Mouse (Mus musculus) monocyte, adult 2 months (primary cell): ENCODE data around the gene Zfyve27.

Source experiments
- DNase-seq, 2 experiments: peaks; one replicate each; pipeline ENCODE4 v3.0.0; 2022; ENCODE audit warnings: low spot score in 2 of 2, low read depth in 1 of 2

Zfyve27 gene

GRCm38 (mm10) chr19:42170025-42170969 is 6.5 kb downstream of the Zfyve27 start:
- DNase-seq: peak; percentile 56 to 83

GRCm38 (mm10) chr19:42176841-42177240 is 13.1 kb downstream of the Zfyve27 start:
- DNase-seq: no peak

- DNase-seq: no peak
Measured at GRCm38 (mm10) chr19:42177461-42177860, 13.7 kb downstream of the Zfyve27 start.

- no peak for DNase-seq
Measured at GRCm38 (mm10) chr19:42179356-42179755, 15.6 kb downstream of the Zfyve27 start.

GRCm38 (mm10) chr19:42182673-42183072 is 18.9 kb downstream of the Zfyve27 start:
- no peak for DNase-seq

GRCm38 (mm10) chr19:42189735-42190134 is 26.0 kb downstream of the Zfyve27 start:
- DNase-seq: no peak

- DNase-seq: peak in 1 of 2 experiments; percentile 17
Measured at GRCm38 (mm10) chr19:42190494-42190893, 26.7 kb downstream of the Zfyve27 start.

- no peak for DNase-seq
Measured at GRCm38 (mm10) chr19:42193311-42193710, 29.6 kb downstream of the Zfyve27 start.

- DNase-seq: no peak
Measured at GRCm38 (mm10) chr19:42196378-42196777, 32.6 kb downstream of the Zfyve27 start.

- DNase-seq: no peak
Measured at GRCm38 (mm10) chr19:42197066-42197465, 33.3 kb downstream of the Zfyve27 start.

GRCm38 (mm10) chr19:42198026-42198425 is 34.3 kb downstream of the Zfyve27 start:
- no peak for DNase-seq

- DNase-seq: no peak
Measured at GRCm38 (mm10) chr19:42201696-42202381, 38.1 kb downstream of the Zfyve27 start, which contains the start of gene Sfrp5. TSS of gene Sfrp5 (minus strand) at chr19:42202252.

GRCm38 (mm10) chr19:42202467-42202866 is 38.7 kb downstream of the Zfyve27 start:
- no peak for DNase-seq

- no peak for DNase-seq
Measured at GRCm38 (mm10) chr19:42204306-42204705, 40.6 kb downstream of the Zfyve27 start.

GRCm38 (mm10) chr19:42205201-42205600 is 41.5 kb downstream of the Zfyve27 start:
- no peak for DNase-seq

GRCm38 (mm10) chr19:42209485-42209884 is 45.7 kb downstream of the Zfyve27 start:
- no peak for DNase-seq

GRCm38 (mm10) chr19:42209976-42210375 is 46.2 kb downstream of the Zfyve27 start:
- no peak for DNase-seq

- no peak for DNase-seq
Measured at GRCm38 (mm10) chr19:42211936-42212335, 48.2 kb downstream of the Zfyve27 start.

- DNase-seq: no peak
Measured at GRCm38 (mm10) chr19:42214601-42215000, 50.9 kb downstream of the Zfyve27 start.

- DNase-seq: no peak
Measured at GRCm38 (mm10) chr19:42216699-42217373, 53.1 kb downstream of the Zfyve27 start.

GRCm38 (mm10) chr19:42217374-42217763 is 53.6 kb downstream of the Zfyve27 start:
- DNase-seq: no peak
